Mouse (Mus musculus): ENCODE measurements around the gene Bcl7b.

The Bcl7b gene

GRCm38 (mm10) chr5:135169479-135169878 lies 1.4 kb downstream of the Bcl7b start:
- DNase-seq (ENCODE audit: low read depth, low spot score) = no peak

- DNase-seq (ENCODE audit: low read depth, low spot score) = no peak
Measured at GRCm38 (mm10) chr5:135171688-135172220, 3.7 kb downstream of the Bcl7b start.

GRCm38 (mm10) chr5:135172986-135173385 lies 4.9 kb downstream of the Bcl7b start:
- no peak for DNase-seq (ENCODE audit: low read depth, low spot score)

- no peak for DNase-seq (ENCODE audit: low read depth, low spot score)
Measured at GRCm38 (mm10) chr5:135175086-135175485, 7.0 kb downstream of the Bcl7b start.

GRCm38 (mm10) chr5:135178523-135178922 lies 10.4 kb downstream of the Bcl7b start:
- DNase-seq (ENCODE audit: low read depth, low spot score) = no peak

- no peak for DNase-seq (ENCODE audit: low read depth, low spot score)
Measured at GRCm38 (mm10) chr5:135178996-135179395, 10.9 kb downstream of the Bcl7b start.

GRCm38 (mm10) chr5:135179616-135180015 lies 11.5 kb downstream of the Bcl7b start:
- no peak for DNase-seq (ENCODE audit: low read depth, low spot score)

- no peak for DNase-seq (ENCODE audit: low read depth, low spot score)
Measured at GRCm38 (mm10) chr5:135180796-135181195, 12.7 kb downstream of the Bcl7b start.

- DNase-seq (ENCODE audit: low read depth, low spot score) = no peak
Measured at GRCm38 (mm10) chr5:135181776-135182175, 13.7 kb downstream of the Bcl7b start.

GRCm38 (mm10) chr5:135183131-135183861 lies 15.2 kb downstream of the Bcl7b start:
- no peak for DNase-seq (ENCODE audit: low read depth, low spot score)

- no peak for DNase-seq (ENCODE audit: low read depth, low spot score)
Measured at GRCm38 (mm10) chr5:135185016-135185415, 16.9 kb downstream of the Bcl7b start.

- no peak for DNase-seq (ENCODE audit: low read depth, low spot score)
Measured at GRCm38 (mm10) chr5:135185596-135185995, 17.5 kb downstream of the Bcl7b start.

- DNase-seq (ENCODE audit: low read depth, low spot score) = no peak
Measured at GRCm38 (mm10) chr5:135186231-135186620, 18.1 kb downstream of the Bcl7b start.

GRCm38 (mm10) chr5:135186621-135187348 lies 18.7 kb downstream of the Bcl7b start, which contains the start of gene Baz1b:
Gene Baz1b, plus strand, starts transcription at chr5:135187264.
- DNase-seq (ENCODE audit: low read depth, low spot score) = peak; percentile 95

- no peak for DNase-seq (ENCODE audit: low read depth, low spot score)
Measured at GRCm38 (mm10) chr5:135187349-135188213, 19.5 kb downstream of the Bcl7b start.

GRCm38 (mm10) chr5:135188214-135188554 lies 20.1 kb downstream of the Bcl7b start:
- no peak for DNase-seq (ENCODE audit: low read depth, low spot score)

GRCm38 (mm10) chr5:135189281-135190022 lies 21.4 kb downstream of the Bcl7b start:
- DNase-seq (ENCODE audit: low read depth, low spot score) = no peak

- no peak for DNase-seq (ENCODE audit: low read depth, low spot score)
Measured at GRCm38 (mm10) chr5:135191620-135192019, 23.5 kb downstream of the Bcl7b start.

GRCm38 (mm10) chr5:135192431-135192830 lies 24.3 kb downstream of the Bcl7b start:
- DNase-seq (ENCODE audit: low read depth, low spot score) = no peak

- DNase-seq (ENCODE audit: low read depth, low spot score) = no peak
Measured at GRCm38 (mm10) chr5:135196367-135196766, 28.3 kb downstream of the Bcl7b start.

- DNase-seq (ENCODE audit: low read depth, low spot score) = no peak
Measured at GRCm38 (mm10) chr5:135202763-135203162, 34.7 kb downstream of the Bcl7b start.

All from brain, embryonic 18.5 days (tissue).